Mouse (Mus musculus) lung, embryonic 14.5 days (tissue): Measurements from ENCODE around the gene Xntrpc. TPM values are rescaled to one million over a fixed set of nuclear protein-coding genes. Genes with fewer than 3 reads are reported as not detected.
A peak's percentile ranks its signal among the peaks of the same experiment; 100 is the strongest.
"Not testable (repeated sequence)": the region's sequence is repeated elsewhere in the genome, so short reads cannot be mapped to it uniquely, and the experiment has no call there.

Experiments
- ATAC-seq: fragments of 200-750 bp; cut with Nextera tagmentation; 2 replicates; pipeline ENCODE4 v1.8.0; 2017; ENCODE audit warnings: mild to moderate bottlenecking, moderate TSS enrichment, moderate library complexity; ENCODE audit not compliant: insufficient read depth
- DNase-seq: peaks from one replicate; pipeline ENCODE4 v3.0.0-alpha.2; 2015
- H3K27ac ChIP-seq: fragments of 300-500 bp; sonication (generic); 2 replicates; pipeline ENCODE4 v1.5.1; 2014; ENCODE audit warnings: low read depth, mild to moderate bottlenecking, moderate library complexity
- H3K27me3 ChIP-seq: fragments of 300-500 bp; sonication (generic); 2 replicates; pipeline ENCODE4 v1.6.1; 2014; ENCODE audit warnings: low read length, control low read depth; ENCODE audit not compliant: insufficient read depth
- H3K36me3 ChIP-seq: fragments of 300-500 bp; sonication (generic); 2 replicates; pipeline ENCODE4 v1.6.1; 2014; ENCODE audit warnings: control low read depth; ENCODE audit not compliant: insufficient read depth
- H3K4me1 ChIP-seq: fragments of 300-500 bp; sonication (generic); 2 replicates; pipeline ENCODE4 v1.6.1; 2014; ENCODE audit warnings: antibody characterized with exemption, control low read depth; ENCODE audit not compliant: insufficient read depth
- H3K4me2 ChIP-seq: fragments of 300-500 bp; sonication (generic); 2 replicates; pipeline ENCODE4 v1.6.1; 2014; ENCODE audit warnings: mild to moderate bottlenecking
- H3K4me3 ChIP-seq: fragments of 300-500 bp; sonication (generic); 2 replicates; pipeline ENCODE4 v1.5.1; 2014; ENCODE audit warnings: low read depth, low read length
- H3K9ac ChIP-seq: fragments of 300-500 bp; sonication (generic); 2 replicates; pipeline ENCODE4 v1.6.1; 2014
- H3K9me3 ChIP-seq: fragments of 300-500 bp; sonication (generic); 2 replicates; pipeline ENCODE4 v1.6.1; 2016; ENCODE audit warnings: low read depth, low read length, control low read depth
- CTCF ChIP-seq: IDR thresholded peaks from 2 replicates; pipeline ENCODE4 v1.5.1; 2016; ENCODE audit warnings: antibody characterized with exemption, low read depth
- WGBS: fragments of 180-500 bp; shearing (Covaris S2); extraction: QIAGEN DNeasy Blood & Tissue Kit; methylation state at CpG from one replicate; pipeline ENCODE4 v1.1.7; 2014; 5-methylcytosine and 5-hydroxymethylcytosine counted together
- polyA plus RNA-seq: library from polyadenylated mRNA; unstranded; fragments of >200 nt; fragmentation: Nextera tagmentation; extraction: Ambion mirVana; gene quantifications from 2 replicates; pipeline ENCODE4 v1.2.1, GENCODE M21; 2014

Gene Xntrpc
- polyA plus RNA-seq, 1 experiment from 2014 or later: 1.2 TPM

DNA sequence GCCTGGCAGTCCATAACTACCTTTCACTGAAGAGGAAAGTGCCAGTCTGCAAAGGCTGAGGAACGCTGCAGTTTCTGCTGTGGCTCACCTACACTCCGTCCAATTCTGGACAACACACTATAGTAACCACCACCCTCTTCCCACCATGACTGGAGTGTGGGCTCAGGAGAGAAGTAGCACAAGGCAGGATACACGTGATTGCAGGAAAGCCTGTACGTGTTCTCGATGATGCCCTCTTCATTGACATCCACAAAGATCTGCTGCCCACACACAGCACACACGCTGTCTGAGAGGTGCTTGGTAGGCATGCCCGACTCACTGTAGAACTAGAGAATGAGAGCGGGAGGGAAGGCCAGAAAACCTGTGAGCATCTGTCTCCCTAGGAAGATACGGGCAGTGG is 41.7 kb upstream of the Xntrpc start:
- no peaks in the 10 kb centered on the region for H3K9me3 ChIP-seq
- H3K4me3 ChIP-seq: no peak overlapping the region
- no peaks in the 10 kb centered on the region for H3K27me3 ChIP-seq
- H3K4me1 ChIP-seq: no peaks in the 10 kb centered on the region
- no peak overlapping the region for H3K4me2 ChIP-seq
- no peak for ATAC-seq
- 93% methylated on average over 9 of the region's 9 CpGs for WGBS
- TF ChIP-seq CTCF: no peak
- no peak for DNase-seq
- no peak overlapping the region for H3K27ac ChIP-seq
- peaks cover 67% of the 10 kb centered on the region for H3K36me3 ChIP-seq
- H3K9ac ChIP-seq: no peak overlapping the region

DNA sequence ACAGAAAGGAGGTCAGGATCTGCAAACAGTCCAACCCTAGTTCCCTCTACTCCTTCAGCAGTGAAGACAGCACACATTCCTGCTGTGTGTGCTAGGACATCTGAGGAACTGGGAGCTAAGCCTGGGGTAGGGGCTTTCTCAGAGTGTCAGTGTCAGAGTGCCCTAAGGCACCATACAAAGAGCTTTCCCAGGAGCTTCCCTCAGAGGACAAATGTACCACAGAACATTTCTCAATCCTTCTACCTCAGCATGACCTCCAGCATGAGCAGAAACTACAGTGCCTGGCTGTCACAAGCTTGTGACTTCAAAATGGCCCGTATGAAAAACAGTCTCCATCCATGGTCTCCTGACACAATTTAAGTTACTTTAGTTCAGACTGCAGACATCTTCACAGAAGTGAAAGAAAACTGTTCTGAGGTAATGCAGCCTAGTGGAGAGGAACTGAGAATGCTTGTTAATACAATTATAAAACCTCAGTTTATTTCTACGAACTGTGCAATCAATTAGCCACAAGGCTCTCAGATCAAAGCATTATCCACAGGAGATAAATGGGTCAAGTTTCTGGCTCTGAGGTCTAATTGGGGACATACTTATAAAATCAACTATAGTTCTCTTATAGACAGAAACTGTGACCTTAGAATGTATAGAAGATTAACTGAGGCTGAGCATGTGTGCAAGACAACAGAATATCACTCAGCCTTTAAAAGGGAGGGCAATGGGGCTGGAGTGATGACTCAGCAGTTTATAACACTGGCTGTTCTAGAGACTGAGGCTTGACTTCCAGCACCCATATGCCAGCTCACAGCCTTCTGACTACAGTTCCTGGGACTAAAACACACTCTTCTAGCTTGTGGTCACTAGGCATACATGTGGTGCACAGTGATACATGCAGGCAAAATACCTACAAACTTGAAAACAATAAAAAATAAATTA is 40.1 kb upstream of the Xntrpc start:
- H3K9me3 ChIP-seq: no peaks in the 10 kb centered on the region
- DNase-seq (no peak), ATAC-seq (no peak)
- 75% methylated on average over 2 of the region's 2 CpGs for WGBS
- H3K27me3 ChIP-seq: no peaks in the 10 kb centered on the region
- H3K4me2 ChIP-seq: no peak overlapping the region
- no peak for TF ChIP-seq CTCF
- H3K36me3 ChIP-seq: peaks cover 68% of the 10 kb centered on the region
- no peak overlapping the region for H3K4me3 ChIP-seq
- no peaks in the 10 kb centered on the region for H3K4me1 ChIP-seq
- no peak overlapping the region for H3K9ac ChIP-seq
- no peak overlapping the region for H3K27ac ChIP-seq

DNA sequence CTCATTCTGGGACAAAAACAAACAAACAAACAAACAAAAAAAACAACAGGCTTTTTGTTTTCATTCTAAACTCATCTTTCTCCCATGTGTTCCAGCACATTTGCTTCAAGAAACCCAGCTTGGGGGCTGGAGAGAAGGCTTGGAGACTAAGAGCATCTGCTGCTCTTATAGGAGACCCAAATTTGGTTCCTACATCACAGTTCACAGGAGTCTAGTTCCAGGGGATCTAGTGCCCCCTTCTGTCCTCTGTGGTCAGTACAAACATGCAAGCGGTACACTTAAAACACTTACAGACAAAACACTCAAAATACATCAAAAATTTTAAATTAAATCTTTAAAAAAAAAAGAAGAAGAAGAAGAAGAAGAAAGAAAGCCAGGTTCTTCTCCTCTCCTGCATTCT is 30.6 kb upstream of the Xntrpc start:
- 0 out of 2 replicates have a peak, but pooled peaks have one; percentile 8 for TF ChIP-seq CTCF
- Histone ChIP-seq H3K9ac (no peak overlapping the region), H3K4me1 (no peaks in the 10 kb centered on the region), H3K27me3 (no peaks in the 10 kb centered on the region), H3K9me3 (no peaks in the 10 kb centered on the region), H3K36me3 (peaks cover 93% of the 10 kb centered on the region), H3K4me3 (no peak overlapping the region), H3K4me2 (no peak overlapping the region), H3K27ac (no peak overlapping the region)
- DNase-seq: peak; percentile 24
- WGBS: 93% methylated on average over 1 of the region's 1 CpGs
- no peak for ATAC-seq

DNA sequence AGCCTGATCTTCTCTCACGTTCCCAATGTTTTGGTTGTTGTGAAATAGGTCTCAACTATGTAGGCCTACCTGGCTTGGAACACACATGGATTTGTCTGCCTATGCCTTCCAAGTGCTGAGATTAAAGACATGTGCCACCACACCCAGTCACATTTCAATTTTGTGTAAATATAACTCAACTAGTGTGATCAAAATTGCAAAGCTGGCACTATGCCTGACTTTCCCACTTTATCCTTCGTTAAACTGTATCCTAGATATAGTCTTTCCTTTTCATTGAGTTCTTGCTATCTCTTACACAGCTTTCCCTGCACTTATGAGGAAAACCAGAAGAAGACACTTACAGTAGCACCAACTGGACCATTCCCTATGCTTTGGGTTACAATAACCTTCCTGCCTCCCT is 30.0 kb upstream of the Xntrpc start:
- Histone ChIP-seq H3K4me1 (no peaks in the 10 kb centered on the region), H3K36me3 (peaks cover 94% of the 10 kb centered on the region), H3K27me3 (no peaks in the 10 kb centered on the region), H3K9ac (no peak overlapping the region), H3K4me3 (no peak overlapping the region), H3K27ac (no peak overlapping the region), H3K9me3 (no peaks in the 10 kb centered on the region), H3K4me2 (no peak overlapping the region)
- 89% methylated on average over 2 of the region's 2 CpGs for WGBS
- DNase-seq (no peak), ATAC-seq (no peak)
- TF ChIP-seq CTCF: no peak

DNA sequence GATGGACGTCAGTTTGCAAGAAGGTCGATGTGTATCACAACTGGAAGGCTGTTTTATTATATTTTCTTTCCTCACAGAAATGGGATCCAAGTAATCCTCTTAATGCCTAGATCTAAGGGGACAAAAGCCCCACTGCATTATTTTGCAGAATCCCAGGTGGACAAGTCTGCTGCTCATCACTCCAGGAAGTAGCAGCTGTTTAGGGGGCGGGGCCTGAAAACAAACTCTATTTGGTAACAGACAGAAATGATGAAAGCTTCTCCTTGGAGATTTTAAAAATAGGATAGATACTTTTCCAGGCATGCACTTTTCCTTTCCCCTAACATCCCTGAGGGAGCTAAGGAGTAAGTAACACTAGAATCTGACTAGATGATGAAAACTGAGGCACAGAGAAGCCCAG is 28.2 kb upstream of the Xntrpc start:
- no peak overlapping the region for H3K4me2 ChIP-seq
- H3K27me3 ChIP-seq: no peaks in the 10 kb centered on the region
- H3K27ac ChIP-seq: no peak overlapping the region
- no peak for TF ChIP-seq CTCF
- no peaks in the 10 kb centered on the region for H3K4me1 ChIP-seq
- H3K9me3 ChIP-seq: no peaks in the 10 kb centered on the region
- DNase-seq (no peak), ATAC-seq (no peak)
- 93% methylated on average over 3 of the region's 3 CpGs for WGBS
- H3K9ac ChIP-seq: no peak overlapping the region
- peaks cover 91% of the 10 kb centered on the region for H3K36me3 ChIP-seq
- no peak overlapping the region for H3K4me3 ChIP-seq

DNA sequence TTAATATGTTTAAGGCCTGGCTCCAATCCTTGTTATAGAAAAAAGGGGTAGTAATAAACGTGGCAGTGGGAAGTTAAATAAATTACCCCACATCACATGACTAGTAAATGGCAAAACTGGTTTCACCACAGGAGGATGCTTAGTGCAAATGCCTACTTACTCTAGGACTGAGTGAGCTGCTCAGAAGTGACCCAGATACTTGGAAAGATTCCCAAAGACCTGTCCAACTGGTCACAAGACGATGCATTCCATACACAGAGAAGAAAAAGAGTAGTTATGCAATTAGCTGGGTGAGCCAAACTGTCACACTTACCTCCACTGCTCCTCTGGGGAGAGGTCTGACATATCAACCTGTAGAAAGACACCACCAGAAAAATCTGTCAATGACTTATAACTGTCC is 23.2 kb upstream of the Xntrpc start:
- H3K4me2 ChIP-seq: no peak overlapping the region
- no peaks in the 10 kb centered on the region for H3K4me1 ChIP-seq
- DNase-seq (no peak), ATAC-seq (no peak)
- no peaks in the 10 kb centered on the region for H3K27me3 ChIP-seq
- peaks cover 44% of the 10 kb centered on the region for H3K36me3 ChIP-seq
- WGBS: 65% methylated on average over 2 of the region's 2 CpGs
- no peaks in the 10 kb centered on the region for H3K9me3 ChIP-seq
- no peak overlapping the region for H3K9ac ChIP-seq
- no peak overlapping the region for H3K4me3 ChIP-seq
- TF ChIP-seq CTCF: no peak
- H3K27ac ChIP-seq: no peak overlapping the region

DNA sequence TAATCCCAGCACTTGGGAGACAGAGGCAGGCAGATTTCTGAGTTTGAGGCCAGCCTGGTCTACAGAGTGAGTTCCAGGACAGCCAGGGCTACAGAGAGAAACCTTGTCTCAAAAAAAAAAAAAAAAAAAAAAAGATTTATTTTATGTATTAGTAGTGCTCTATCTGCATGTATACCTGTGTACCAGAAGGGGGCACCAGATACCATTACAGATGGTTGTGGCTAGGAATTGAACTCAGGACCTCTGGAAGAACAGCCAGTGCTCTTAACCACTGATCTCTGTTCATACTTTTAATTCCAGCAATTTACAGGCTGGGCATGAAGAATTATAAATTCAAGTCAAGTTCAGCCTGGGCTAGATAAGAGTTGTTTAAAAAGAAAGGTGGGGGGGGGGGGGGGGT is 17.0 kb upstream of the Xntrpc start:
- H3K36me3 ChIP-seq, H3K4me2 ChIP-seq, H3K27me3 ChIP-seq, H3K27ac ChIP-seq, DNase-seq, ATAC-seq, H3K4me3 ChIP-seq, H3K4me1 ChIP-seq, H3K9ac ChIP-seq, H3K9me3 ChIP-seq: not testable (repeated sequence)
- peak; percentile 34 for TF ChIP-seq CTCF
